Mouse (Mus musculus) common myeloid progenitor, adult 5-6 weeks (primary cell): ENCODE data around the gene Psg22. TPM values are rescaled to one million over a fixed set of nuclear protein-coding genes. Genes with fewer than 3 reads are reported as not detected.

Experiments
- total RNA-seq: library from RNA; stranded (forward); fragments of 200-1000, 187-1606 nt; gene quantifications from 2 replicates; pipeline ENCODE4 v1.2.3, GENCODE M21; 2017

Psg22 gene
- total RNA-seq, 1 experiment from 2014 or later, result not detected

Other genes starting within 250 kb of the Psg22 start
- gene Psg26, start 233.9 kb upstream of the Psg22 start, total RNA-seq, result not detected in 2 replicates
- gene Psg25, start 185.8 kb upstream of the Psg22 start, total RNA-seq, result not detected in 2 replicates
- not detected in 2 replicates for gene Psg27, start 150.8 kb upstream of the Psg22 start, total RNA-seq
- gene Psg23, start 101.6 kb upstream of the Psg22 start, total RNA-seq, result not detected in 2 replicates
- not detected in 2 replicates for gene Psg21, start 61.4 kb upstream of the Psg22 start, total RNA-seq
- not detected in 2 replicates for gene Psg20, start 31.9 kb upstream of the Psg22 start, total RNA-seq
- not detected in 2 replicates for gene Psg19, start 80.4 kb downstream of the Psg22 start, total RNA-seq
- not detected in 2 replicates for gene Psg17, start 103.5 kb downstream of the Psg22 start, total RNA-seq
- 0.37 and 0.49 TPM in 2 replicates for gene Mill2, start 121.9 kb downstream of the Psg22 start, total RNA-seq
- gene Pglyrp1, start 153.2 kb downstream of the Psg22 start, total RNA-seq, result 2.2 and 10.0 TPM in 2 replicates
- 16.5 and 19.8 TPM in 2 replicates for gene Ccdc61, start 192.3 kb downstream of the Psg22 start, total RNA-seq
- gene Nova2, start 207.8 kb downstream of the Psg22 start, total RNA-seq, result 0.14 TPM in 1 of 2 replicates, not detected in the other